ENCODE assay signal across 13 mouse cellular contexts in genomic region chr1:90313750-90314359, GRCm38 (mm10).
"Had no signal": no experiment of that assay in that cellular context is flagged by ENCODE, and none has a peak within 500 bp of the region (broad histone marks: within the 10 kb centered on the region; RNA-seq: fewer than 3 reads in every experiment).

No protein-coding gene starts in this region.

- H3K4me3 ChIP-seq: layer of hippocampus, adult 2 months; limb, embryonic 13.5 days; stomach, embryonic 15.5 days had no signal

- H3K9me3 ChIP-seq: limb, embryonic 13.5 days; stomach, embryonic 15.5 days had no signal

- H3K9ac ChIP-seq: limb, embryonic 13.5 days; liver, embryonic 14.5 days; stomach, embryonic 15.5 days had no signal

- H3K4me1 ChIP-seq: stomach, embryonic 15.5 days had no signal

- DNase-seq: kidney, adult 11 months; kidney, adult 9 months; kidney, postnatal 36 days; left cerebral cortex, postnatal 4 days; lung, adult 18-20 months; retina, postnatal 1 day; thymus, adult 2 months; thymus, postnatal 25 days had no signal

- H3K4me2 ChIP-seq: limb, embryonic 13.5 days; stomach, embryonic 15.5 days had no signal

- H3K36me3 ChIP-seq: limb, embryonic 13.5 days; stomach, embryonic 15.5 days had no signal

- H3K27me3 ChIP-seq: stomach, embryonic 15.5 days had no signal

- H3K27ac ChIP-seq: kidney, postnatal 0 days; layer of hippocampus, adult 2 months; limb, embryonic 13.5 days; liver, embryonic 14.5 days; stomach, embryonic 15.5 days had no signal
